Mouse (Mus musculus): Measurements from ENCODE around the gene Flad1. TPM values are rescaled to one million over a fixed set of nuclear protein-coding genes. Genes with fewer than 3 reads are reported as not detected.

Flad1 gene
- polyA plus RNA-seq, 1 experiment from 2014 or later = 26.1 TPM

- Histone ChIP-seq H3K27me3 (ENCODE audit: low read depth, poor library complexity, severe bottlenecking) (peaks cover 18% of the 10 kb centered on the region; the same call in 1 of the 2 replicates), H3K27ac (no peak overlapping the region), H3K4me3 (no peak overlapping the region), H3K36me3 (no peaks in the 10 kb centered on the region), H3K9me3 (replicated peaks) (no peaks in the 10 kb centered on the region), H3K4me1 (peaks cover 53% of the 10 kb centered on the region)
- no peak for DNase-seq (ENCODE audit: low spot score)
- WGBS = 86% methylated on average over 9 of the region's 9 CpGs
Measured at GRCm38 (mm10) chr3:89382033-89382882, 29.4 kb downstream of the Flad1 start.

- H3K9me3 ChIP-seq (replicated peaks) = no peaks in the 10 kb centered on the region
- 84% methylated on average over 11 of the region's 11 CpGs for WGBS
- H3K36me3 ChIP-seq = no peaks in the 10 kb centered on the region
- H3K27ac ChIP-seq = no peak overlapping the region
- no peak overlapping the region for H3K4me3 ChIP-seq
- peaks cover 12% of the 10 kb centered on the region; the same call in 1 of the 2 replicates for H3K27me3 ChIP-seq (ENCODE audit: low read depth, poor library complexity, severe bottlenecking)
- H3K4me1 ChIP-seq = peaks cover 43% of the 10 kb centered on the region
- DNase-seq (ENCODE audit: low spot score) = no peak
Measured at GRCm38 (mm10) chr3:89381233-89381632, 30.4 kb downstream of the Flad1 start.

GRCm38 (mm10) chr3:89380711-89381110 is 31.0 kb downstream of the Flad1 start:
- Histone ChIP-seq H3K4me1 (peaks cover 38% of the 10 kb centered on the region), H3K27me3 (ENCODE audit: low read depth, poor library complexity, severe bottlenecking) (peaks cover 11% of the 10 kb centered on the region; the same call in 1 of the 2 replicates), H3K27ac (no peak overlapping the region), H3K4me3 (no peak overlapping the region), H3K36me3 (no peaks in the 10 kb centered on the region), H3K9me3 (replicated peaks) (no peaks in the 10 kb centered on the region)
- DNase-seq (ENCODE audit: low spot score) = no peak
- 94% methylated on average over 18 of the region's 18 CpGs for WGBS

GRCm38 (mm10) chr3:89380291-89380690 is 31.4 kb downstream of the Flad1 start:
- H3K9me3 ChIP-seq (replicated peaks) = no peaks in the 10 kb centered on the region
- H3K4me3 ChIP-seq = no peak overlapping the region
- no peaks in the 10 kb centered on the region for H3K36me3 ChIP-seq
- 94% methylated on average over 14 of the region's 14 CpGs for WGBS
- no peak for DNase-seq (ENCODE audit: low spot score)
- H3K27me3 ChIP-seq (ENCODE audit: low read depth, poor library complexity, severe bottlenecking) = 0 out of 2 replicates have a peak, but pooled peaks cover 6% of the 10 kb centered on the region
- H3K27ac ChIP-seq = no peak overlapping the region
- peaks cover 34% of the 10 kb centered on the region for H3K4me1 ChIP-seq

GRCm38 (mm10) chr3:89379388-89380131 is 32.1 kb downstream of the Flad1 start:
- Histone ChIP-seq H3K4me3 (peak overlapping the region; percentile 64; the same call in 1 of the 2 replicates), H3K4me1 (peaks cover 26% of the 10 kb centered on the region), H3K27me3 (ENCODE audit: low read depth, poor library complexity, severe bottlenecking) (no peaks in the 10 kb centered on the region), H3K27ac (peak overlapping the region; percentile 91), H3K36me3 (no peaks in the 10 kb centered on the region), H3K9me3 (replicated peaks) (no peaks in the 10 kb centered on the region)
- WGBS = 90% methylated on average over 31 of the region's 31 CpGs
- DNase-seq (ENCODE audit: low spot score) = no peak

- peak; percentile 95 for DNase-seq (ENCODE audit: low spot score)
- Histone ChIP-seq H3K27ac (peak overlapping the region; percentile 91), H3K4me1 (peaks cover 24% of the 10 kb centered on the region), H3K9me3 (replicated peaks) (no peaks in the 10 kb centered on the region), H3K36me3 (no peaks in the 10 kb centered on the region), H3K4me3 (peak overlapping the region; percentile 64), H3K27me3 (ENCODE audit: low read depth, poor library complexity, severe bottlenecking) (no peaks in the 10 kb centered on the region)
- 1% methylated on average over 29 of the region's 29 CpGs for WGBS
Measured at GRCm38 (mm10) chr3:89378394-89379067, 33.1 kb downstream of the Flad1 start.

- H3K27me3 ChIP-seq (ENCODE audit: low read depth, poor library complexity, severe bottlenecking) = no peaks in the 10 kb centered on the region
- peak overlapping the region; percentile 64 for H3K4me3 ChIP-seq
- H3K9me3 ChIP-seq (replicated peaks) = no peaks in the 10 kb centered on the region
- peak overlapping the region; percentile 91 for H3K27ac ChIP-seq
- H3K36me3 ChIP-seq = no peaks in the 10 kb centered on the region
- no peak for DNase-seq (ENCODE audit: low spot score)
- H3K4me1 ChIP-seq = peaks cover 29% of the 10 kb centered on the region
- WGBS = 71% methylated on average over 4 of the region's 4 CpGs
Measured at GRCm38 (mm10) chr3:89377831-89378230, 33.8 kb downstream of the Flad1 start.

- WGBS = 47% methylated on average over 5 of the region's 5 CpGs
- H3K9me3 ChIP-seq (replicated peaks) = no peaks in the 10 kb centered on the region
- H3K27ac ChIP-seq = no peak overlapping the region
- no peak for DNase-seq (ENCODE audit: low spot score)
- no peak overlapping the region for H3K4me3 ChIP-seq
- peaks cover 17% of the 10 kb centered on the region for H3K4me1 ChIP-seq
- no peaks in the 10 kb centered on the region for H3K36me3 ChIP-seq
- H3K27me3 ChIP-seq (ENCODE audit: low read depth, poor library complexity, severe bottlenecking) = no peaks in the 10 kb centered on the region
Measured at GRCm38 (mm10) chr3:89373581-89374231, 38.0 kb downstream of the Flad1 start.

- peaks cover 20% of the 10 kb centered on the region for H3K4me1 ChIP-seq
- WGBS = 65% methylated on average over 11 of the region's 11 CpGs
- H3K9me3 ChIP-seq (replicated peaks) = no peaks in the 10 kb centered on the region
- no peaks in the 10 kb centered on the region for H3K36me3 ChIP-seq
- no peak overlapping the region for H3K4me3 ChIP-seq
- no peak for DNase-seq (ENCODE audit: low spot score)
- no peak overlapping the region for H3K27ac ChIP-seq
- no peaks in the 10 kb centered on the region for H3K27me3 ChIP-seq (ENCODE audit: low read depth, poor library complexity, severe bottlenecking)
Measured at GRCm38 (mm10) chr3:89367338-89367737, 44.3 kb downstream of the Flad1 start.

- Histone ChIP-seq H3K4me3 (no peak overlapping the region), H3K4me1 (peaks cover 23% of the 10 kb centered on the region), H3K27me3 (ENCODE audit: low read depth, poor library complexity, severe bottlenecking) (no peaks in the 10 kb centered on the region), H3K36me3 (no peaks in the 10 kb centered on the region), H3K27ac (no peak overlapping the region), H3K9me3 (replicated peaks) (no peaks in the 10 kb centered on the region)
- 75% methylated on average over 20 of the region's 20 CpGs for WGBS
- no peak for DNase-seq (ENCODE audit: low spot score)
Measured at GRCm38 (mm10) chr3:89365486-89366414, 45.9 kb downstream of the Flad1 start.

- 92% methylated on average over 11 of the region's 11 CpGs for WGBS
- peaks cover 23% of the 10 kb centered on the region for H3K4me1 ChIP-seq
Measured at GRCm38 (mm10) chr3:89365153-89365485, 46.6 kb downstream of the Flad1 start, which contains the start of gene Dcst1. Dcst1 (minus strand) TSS chr3:89365253.

More at GRCm38 (mm10) chr3:89365153-89365485, 46.6 kb downstream of the Flad1 start, which contains the start of gene Dcst1:
- H3K36me3 ChIP-seq = no peaks in the 10 kb centered on the region
- no peaks in the 10 kb centered on the region for H3K9me3 ChIP-seq (replicated peaks)
- H3K27ac ChIP-seq = no peak within 1 kb of the TSS
- no peaks in the 10 kb centered on the region for H3K27me3 ChIP-seq (ENCODE audit: low read depth, poor library complexity, severe bottlenecking)
- no peak for DNase-seq (ENCODE audit: low spot score)
- no peak within 1 kb of the TSS for H3K4me3 ChIP-seq
